Mouse (Mus musculus): Measurements from ENCODE around the gene Rasl2-9. TPM values are rescaled to one million over a fixed set of nuclear protein-coding genes. Genes with fewer than 3 reads are reported as not detected.

Gene Rasl2-9
- polyA plus RNA-seq, 1 experiment from 2014 or later, result 0.11 TPM

DNA sequence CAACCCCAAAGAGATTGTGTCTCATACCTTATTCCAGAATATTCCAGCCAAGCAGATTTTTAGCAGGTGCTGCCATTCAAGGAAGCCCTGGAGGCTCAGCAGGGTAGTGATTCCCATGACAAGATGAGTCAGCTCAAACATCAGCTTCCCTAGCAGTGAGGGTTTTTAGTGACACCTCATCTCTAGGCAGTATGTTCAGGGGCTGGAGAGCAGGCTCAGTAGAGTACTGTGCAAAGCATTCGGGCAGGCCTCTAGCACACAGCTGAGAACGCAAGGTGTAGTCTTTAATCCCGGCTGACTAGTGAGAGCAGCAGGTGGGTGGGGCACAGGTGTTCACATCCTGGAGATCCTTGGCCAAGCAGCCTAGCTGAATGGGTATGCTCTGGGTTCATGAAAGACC, 26.0 kb downstream of the Rasl2-9 start:
- Histone ChIP-seq H3K27ac (ENCODE audit: low read length) (no peak overlapping the region), H3K4me1 (ENCODE audit: control insufficient read depth, low read depth, low read length) (no peaks in the 10 kb centered on the region), H3K27me3 (ENCODE audit: control insufficient read depth, insufficient read depth, low read depth, low read length) (no peaks in the 10 kb centered on the region), H3K4me2 (ENCODE audit: low read depth, low read length) (no peak overlapping the region), H3K9ac (ENCODE audit: low read depth, low read length) (no peak overlapping the region), H3K9me3 (replicated peaks; ENCODE audit: control insufficient read depth, low read length) (no peaks in the 10 kb centered on the region), H3K36me3 (ENCODE audit: control insufficient read depth, insufficient read depth) (peaks cover 32% of the 10 kb centered on the region), H3K4me3 (ENCODE audit: low read depth, low read length) (no peak overlapping the region)
- ATAC-seq (ENCODE audit: low read depth), result no peak
- 67% methylated on average over 3 of the region's 3 CpGs for WGBS (ENCODE audit: insufficient replicate concordance)

DNA sequence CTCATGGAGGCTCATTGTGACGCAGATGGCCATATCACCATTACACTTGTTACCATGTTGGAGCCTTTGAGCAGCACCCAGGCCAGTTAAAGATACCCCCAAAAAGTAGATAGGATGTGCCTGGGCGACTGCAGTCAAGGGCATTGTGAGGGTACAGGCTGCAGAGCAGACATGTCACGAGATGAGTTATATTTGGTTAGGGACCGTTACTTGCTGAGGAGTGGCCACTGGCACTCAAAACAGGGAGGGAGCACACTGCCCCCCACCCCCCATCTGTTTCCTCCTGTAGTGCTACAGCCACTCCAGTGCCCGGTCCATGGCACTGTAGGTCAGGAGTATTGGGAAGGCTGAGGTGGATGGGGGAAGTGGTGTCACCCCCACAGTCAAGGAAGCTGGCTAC, 27.0 kb downstream of the Rasl2-9 start:
- H3K27me3 ChIP-seq (ENCODE audit: control insufficient read depth, insufficient read depth, low read depth, low read length), result no peaks in the 10 kb centered on the region
- H3K4me3 ChIP-seq (ENCODE audit: low read depth, low read length), result no peak overlapping the region
- 84% methylated on average over 5 of the region's 5 CpGs for WGBS (ENCODE audit: insufficient replicate concordance)
- peaks cover 41% of the 10 kb centered on the region for H3K36me3 ChIP-seq (ENCODE audit: control insufficient read depth, insufficient read depth)
- ATAC-seq (ENCODE audit: low read depth), result no peak
- no peak overlapping the region for H3K27ac ChIP-seq (ENCODE audit: low read length)
- H3K4me1 ChIP-seq (ENCODE audit: control insufficient read depth, low read depth, low read length), result no peaks in the 10 kb centered on the region
- H3K9ac ChIP-seq (ENCODE audit: low read depth, low read length), result no peak overlapping the region
- no peaks in the 10 kb centered on the region for H3K9me3 ChIP-seq (replicated peaks; ENCODE audit: control insufficient read depth, low read length)
- no peak overlapping the region for H3K4me2 ChIP-seq (ENCODE audit: low read depth, low read length)

DNA sequence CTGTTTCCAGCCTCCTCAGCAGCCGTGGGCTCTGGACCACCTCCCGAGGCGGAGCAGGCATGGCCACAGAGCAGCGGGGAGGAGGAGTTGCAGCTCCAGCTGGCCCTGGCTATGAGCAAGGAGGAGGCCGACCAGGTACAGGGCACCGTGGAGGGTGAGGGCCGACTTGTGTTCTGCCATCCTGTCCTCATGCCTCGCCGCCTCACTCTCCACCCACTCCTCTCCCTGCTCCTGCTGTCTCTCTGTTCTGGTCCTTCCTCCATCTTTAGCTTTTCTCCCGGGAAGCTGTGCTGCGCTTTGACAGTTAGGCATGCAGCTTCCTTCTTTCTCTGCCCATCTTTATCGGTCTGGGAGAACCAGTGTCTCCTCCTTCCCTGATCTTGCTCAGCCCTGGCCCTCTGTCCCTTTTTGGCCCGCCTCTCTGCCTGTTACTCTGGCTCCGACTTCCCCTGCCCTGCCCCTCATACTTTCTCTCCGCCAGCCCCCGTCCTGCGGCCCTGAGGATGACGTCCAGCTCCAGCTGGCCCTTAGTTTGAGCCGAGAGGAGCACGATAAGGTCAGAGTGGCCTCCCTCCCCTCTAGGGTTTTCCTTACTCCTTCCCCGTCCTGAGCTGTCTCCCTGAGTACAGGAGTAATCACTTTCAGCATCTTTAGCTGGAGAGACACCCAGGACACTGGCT, 32.8 kb downstream of the Rasl2-9 start:
- no peak overlapping the region for H3K4me3 ChIP-seq (ENCODE audit: low read depth, low read length)
- H3K4me2 ChIP-seq (ENCODE audit: low read depth, low read length), result no peak overlapping the region
- H3K36me3 ChIP-seq (ENCODE audit: control insufficient read depth, insufficient read depth), result peaks cover 82% of the 10 kb centered on the region
- peaks cover 6% of the 10 kb centered on the region for H3K4me1 ChIP-seq (ENCODE audit: control insufficient read depth, low read depth, low read length)
- ATAC-seq (ENCODE audit: low read depth), result no peak
- no peaks in the 10 kb centered on the region for H3K27me3 ChIP-seq (ENCODE audit: control insufficient read depth, insufficient read depth, low read depth, low read length)
- H3K27ac ChIP-seq (ENCODE audit: low read length), result no peak overlapping the region
- H3K9me3 ChIP-seq (replicated peaks; ENCODE audit: control insufficient read depth, low read length), result no peaks in the 10 kb centered on the region
- WGBS (ENCODE audit: insufficient replicate concordance), result 83% methylated on average over 21 of the region's 21 CpGs
- no peak overlapping the region for H3K9ac ChIP-seq (ENCODE audit: low read depth, low read length)

DNA sequence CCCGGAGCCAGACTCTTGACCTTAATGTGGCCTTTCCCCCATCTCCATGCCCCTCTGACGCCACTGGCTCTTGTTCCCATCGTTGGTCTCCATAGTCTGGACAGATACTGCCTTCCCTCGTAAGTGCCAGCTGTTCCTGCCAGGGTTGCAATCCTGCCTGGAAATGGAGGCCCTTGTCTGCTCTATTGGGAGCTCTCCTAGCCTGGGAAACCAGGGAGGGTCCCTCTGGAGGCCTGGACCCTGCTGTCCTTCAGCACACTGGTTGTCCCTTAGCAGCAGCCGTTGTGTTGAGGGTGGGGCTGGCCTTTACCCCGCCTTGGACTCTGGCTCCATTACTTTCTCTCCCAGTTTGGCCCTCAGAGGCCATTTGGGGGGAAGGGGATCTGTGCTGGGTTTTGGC, 33.4 kb downstream of the Rasl2-9 start:
- no peaks in the 10 kb centered on the region for H3K27me3 ChIP-seq (ENCODE audit: control insufficient read depth, insufficient read depth, low read depth, low read length)
- H3K27ac ChIP-seq (ENCODE audit: low read length), result no peak overlapping the region
- peaks cover 10% of the 10 kb centered on the region for H3K4me1 ChIP-seq (ENCODE audit: control insufficient read depth, low read depth, low read length)
- H3K4me3 ChIP-seq (ENCODE audit: low read depth, low read length), result no peak overlapping the region
- no peak overlapping the region for H3K9ac ChIP-seq (ENCODE audit: low read depth, low read length)
- no peak overlapping the region for H3K4me2 ChIP-seq (ENCODE audit: low read depth, low read length)
- no peak for ATAC-seq (ENCODE audit: low read depth)
- H3K36me3 ChIP-seq (ENCODE audit: control insufficient read depth, insufficient read depth), result peaks cover 78% of the 10 kb centered on the region
- WGBS (ENCODE audit: insufficient replicate concordance), result 87% methylated on average over 6 of the region's 6 CpGs
- no peaks in the 10 kb centered on the region for H3K9me3 ChIP-seq (replicated peaks; ENCODE audit: control insufficient read depth, low read length)

DNA sequence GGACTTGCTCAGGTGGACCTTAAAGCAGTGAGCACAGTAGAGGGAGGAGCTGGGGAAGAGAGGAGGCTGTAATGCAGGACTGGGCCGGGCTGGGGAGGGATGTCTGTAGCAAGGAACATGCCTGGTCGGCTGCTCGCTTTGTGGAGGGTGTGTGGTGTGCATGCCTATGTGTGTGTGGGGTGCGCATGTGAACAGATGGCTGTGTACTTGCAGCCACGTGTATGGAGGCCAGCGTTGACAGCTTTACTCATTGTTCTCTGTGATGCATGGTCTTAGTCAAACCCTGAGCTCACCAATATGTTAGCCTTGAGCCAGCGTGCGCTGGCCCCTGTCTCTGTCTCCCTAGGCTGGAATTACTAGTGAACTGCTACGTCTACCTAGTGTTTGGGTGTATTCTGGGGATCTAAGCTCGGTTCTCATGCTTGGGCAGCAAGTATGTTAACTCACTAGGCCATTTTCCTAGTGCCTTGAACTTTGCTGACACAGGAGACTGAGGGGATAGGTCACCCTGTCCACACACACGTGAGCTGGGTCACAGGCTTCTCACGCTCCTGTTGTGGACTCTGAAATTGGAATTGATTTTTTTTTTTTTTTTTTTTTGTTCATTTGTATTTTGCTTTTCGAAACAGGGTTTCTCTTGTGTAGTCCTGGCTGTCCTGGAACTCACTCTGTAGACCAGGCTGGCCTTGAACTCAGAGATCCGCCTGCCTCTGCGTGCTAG, 34.6 kb downstream of the Rasl2-9 start:
- no peak overlapping the region for H3K27ac ChIP-seq (ENCODE audit: low read length)
- ATAC-seq (ENCODE audit: low read depth), result peak; percentile 36
- 82% methylated on average over 15 of the region's 15 CpGs for WGBS (ENCODE audit: insufficient replicate concordance)

DNA sequence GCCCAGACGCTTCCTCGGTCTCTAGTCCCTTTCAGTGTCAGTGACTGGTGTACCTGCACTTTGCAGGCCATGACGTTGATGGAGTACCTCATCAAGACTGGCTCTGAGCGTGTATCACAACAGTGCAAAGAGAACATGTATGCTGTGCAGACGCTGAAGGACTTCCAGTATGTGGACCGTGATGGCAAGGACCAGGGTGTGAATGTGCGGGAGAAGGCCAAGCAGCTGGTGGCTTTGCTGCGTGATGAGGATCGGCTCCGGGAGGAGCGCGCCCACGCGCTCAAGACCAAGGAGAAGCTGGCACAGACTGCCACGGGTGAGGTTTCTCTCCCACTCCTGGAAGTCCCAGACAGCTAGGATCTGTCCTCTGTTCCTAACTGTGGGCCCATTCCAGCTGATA, 35.9 kb downstream of the Rasl2-9 start:
- no peaks in the 10 kb centered on the region for H3K27me3 ChIP-seq (ENCODE audit: control insufficient read depth, insufficient read depth, low read depth, low read length)
- H3K9me3 ChIP-seq (replicated peaks; ENCODE audit: control insufficient read depth, low read length), result no peaks in the 10 kb centered on the region
- H3K27ac ChIP-seq (ENCODE audit: low read length), result no peak overlapping the region
- no peak overlapping the region for H3K4me2 ChIP-seq (ENCODE audit: low read depth, low read length)
- 91% methylated on average over 15 of the region's 15 CpGs for whole genome bisulfite sequencing (ENCODE audit: insufficient replicate concordance)
- peaks cover 15% of the 10 kb centered on the region for H3K4me1 ChIP-seq (ENCODE audit: control insufficient read depth, low read depth, low read length)
- H3K36me3 ChIP-seq (ENCODE audit: control insufficient read depth, insufficient read depth), result peaks cover 71% of the 10 kb centered on the region
- no peak overlapping the region for H3K9ac ChIP-seq (ENCODE audit: low read depth, low read length)
- H3K4me3 ChIP-seq (ENCODE audit: low read depth, low read length), result no peak overlapping the region
- no peak for ATAC-seq (ENCODE audit: low read depth)

More for the DNA sequence above, 34.6 kb downstream of the Rasl2-9 start:
- Histone ChIP-seq H3K4me1 (ENCODE audit: control insufficient read depth, low read depth, low read length) (peaks cover 10% of the 10 kb centered on the region), H3K4me2 (ENCODE audit: low read depth, low read length) (no peak overlapping the region), H3K27me3 (ENCODE audit: control insufficient read depth, insufficient read depth, low read depth, low read length) (no peaks in the 10 kb centered on the region), H3K4me3 (ENCODE audit: low read depth, low read length) (no peak overlapping the region), H3K36me3 (ENCODE audit: control insufficient read depth, insufficient read depth) (peaks cover 76% of the 10 kb centered on the region), H3K9me3 (replicated peaks; ENCODE audit: control insufficient read depth, low read length) (no peaks in the 10 kb centered on the region), H3K9ac (ENCODE audit: low read depth, low read length) (no peak overlapping the region)

DNA sequence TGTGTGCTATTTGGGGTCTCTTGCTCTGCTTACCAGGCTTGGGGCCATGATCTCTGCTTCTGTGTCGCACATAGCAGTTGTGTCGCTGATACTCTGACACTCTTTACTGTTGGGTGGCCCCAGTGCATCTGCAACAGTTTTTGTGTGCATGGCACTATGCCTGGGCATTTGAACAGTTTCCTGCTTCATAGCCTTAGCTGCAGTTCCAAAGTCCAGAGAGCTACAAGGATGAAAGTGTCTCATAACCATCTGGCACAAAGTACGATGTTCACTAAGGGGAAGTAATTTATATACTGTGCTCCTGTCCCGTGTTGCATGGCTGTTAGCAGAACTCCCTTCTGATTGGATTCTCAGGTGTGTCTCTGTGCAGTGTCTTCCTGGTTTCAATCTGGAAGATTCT, 37.9 kb downstream of the Rasl2-9 start:
- Histone ChIP-seq H3K4me2 (ENCODE audit: low read depth, low read length) (no peak overlapping the region), H3K27me3 (ENCODE audit: control insufficient read depth, insufficient read depth, low read depth, low read length) (no peaks in the 10 kb centered on the region), H3K27ac (ENCODE audit: low read length) (no peak overlapping the region), H3K4me3 (ENCODE audit: low read depth, low read length) (no peak overlapping the region), H3K9me3 (replicated peaks; ENCODE audit: control insufficient read depth, low read length) (no peaks in the 10 kb centered on the region), H3K36me3 (ENCODE audit: control insufficient read depth, insufficient read depth) (peaks cover 66% of the 10 kb centered on the region), H3K4me1 (ENCODE audit: control insufficient read depth, low read depth, low read length) (peaks cover 28% of the 10 kb centered on the region), H3K9ac (ENCODE audit: low read depth, low read length) (no peak overlapping the region)
- 74% methylated on average over 4 of the region's 4 CpGs for WGBS (ENCODE audit: insufficient replicate concordance)
- no peak for ATAC-seq (ENCODE audit: low read depth)

DNA sequence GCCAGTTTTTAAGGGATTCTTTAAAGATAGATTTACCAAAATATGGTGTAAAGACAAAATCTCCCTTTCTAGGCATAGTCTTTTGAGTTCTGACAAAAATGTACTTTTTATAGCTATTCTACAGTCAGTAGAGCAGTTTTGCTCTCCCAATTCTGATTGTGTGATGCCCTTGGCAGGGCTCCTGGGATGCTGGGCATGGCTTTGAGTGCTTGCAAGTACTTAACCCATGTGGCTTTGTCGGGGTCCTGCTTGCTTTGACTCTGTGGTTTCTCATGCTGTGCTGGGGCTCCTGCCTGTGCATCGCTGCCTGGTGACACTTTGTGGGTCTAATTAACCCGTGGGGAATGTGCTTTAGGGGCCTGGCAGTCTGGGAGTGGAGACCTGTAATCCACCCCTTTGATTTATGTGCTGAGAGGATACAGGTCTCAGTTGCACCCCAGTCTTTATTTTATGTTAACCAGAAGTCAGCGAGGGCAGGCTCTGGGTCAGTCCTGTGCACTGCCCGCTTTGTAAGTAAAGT, 38.8 kb downstream of the Rasl2-9 start:
- Histone ChIP-seq H3K4me1 (ENCODE audit: control insufficient read depth, low read depth, low read length) (peaks cover 35% of the 10 kb centered on the region), H3K27ac (ENCODE audit: low read length) (no peak overlapping the region), H3K9me3 (replicated peaks; ENCODE audit: control insufficient read depth, low read length) (no peaks in the 10 kb centered on the region), H3K27me3 (ENCODE audit: control insufficient read depth, insufficient read depth, low read depth, low read length) (no peaks in the 10 kb centered on the region), H3K4me2 (ENCODE audit: low read depth, low read length) (no peak overlapping the region), H3K9ac (ENCODE audit: low read depth, low read length) (no peak overlapping the region), H3K4me3 (ENCODE audit: low read depth, low read length) (no peak overlapping the region), H3K36me3 (ENCODE audit: control insufficient read depth, insufficient read depth) (peaks cover 57% of the 10 kb centered on the region)
- ATAC-seq (ENCODE audit: low read depth), result no peak
- 74% methylated on average over 5 of the region's 5 CpGs for WGBS (ENCODE audit: insufficient replicate concordance)

DNA sequence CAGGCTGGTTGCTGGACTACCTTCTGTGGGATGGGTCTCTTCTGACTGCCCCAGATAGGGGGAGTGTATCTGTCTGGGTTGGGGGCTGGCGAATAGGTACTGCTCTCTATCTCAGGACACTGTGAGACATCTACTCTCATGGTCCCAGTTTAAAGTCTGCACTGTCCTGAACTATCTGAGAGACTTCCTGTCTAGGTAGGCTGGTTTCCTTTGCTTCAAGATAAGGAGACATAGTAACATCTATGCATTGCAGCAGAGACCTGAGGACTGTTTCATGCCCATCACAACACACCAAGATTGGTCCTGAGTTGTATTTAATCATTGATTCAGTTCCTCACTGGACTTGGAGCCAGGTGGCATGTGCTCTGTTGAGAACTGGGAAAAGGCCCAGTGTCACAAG, 40.2 kb downstream of the Rasl2-9 start:
- H3K9me3 ChIP-seq (replicated peaks; ENCODE audit: control insufficient read depth, low read length), result no peaks in the 10 kb centered on the region
- no peaks in the 10 kb centered on the region for H3K27me3 ChIP-seq (ENCODE audit: control insufficient read depth, insufficient read depth, low read depth, low read length)
- WGBS (ENCODE audit: insufficient replicate concordance), result 50% methylated on average over 1 of the region's 1 CpGs
- H3K4me2 ChIP-seq (ENCODE audit: low read depth, low read length), result no peak overlapping the region
- no peak for ATAC-seq (ENCODE audit: low read depth)
- H3K4me3 ChIP-seq (ENCODE audit: low read depth, low read length), result no peak overlapping the region
- H3K36me3 ChIP-seq (ENCODE audit: control insufficient read depth, insufficient read depth), result peaks cover 43% of the 10 kb centered on the region
- H3K27ac ChIP-seq (ENCODE audit: low read length), result no peak overlapping the region
- H3K4me1 ChIP-seq (ENCODE audit: control insufficient read depth, low read depth, low read length), result peaks cover 39% of the 10 kb centered on the region
- H3K9ac ChIP-seq (ENCODE audit: low read depth, low read length), result no peak overlapping the region
